Comparison of ENCODE assay signal across 10 mouse cellular contexts in the genomic region with DNA sequence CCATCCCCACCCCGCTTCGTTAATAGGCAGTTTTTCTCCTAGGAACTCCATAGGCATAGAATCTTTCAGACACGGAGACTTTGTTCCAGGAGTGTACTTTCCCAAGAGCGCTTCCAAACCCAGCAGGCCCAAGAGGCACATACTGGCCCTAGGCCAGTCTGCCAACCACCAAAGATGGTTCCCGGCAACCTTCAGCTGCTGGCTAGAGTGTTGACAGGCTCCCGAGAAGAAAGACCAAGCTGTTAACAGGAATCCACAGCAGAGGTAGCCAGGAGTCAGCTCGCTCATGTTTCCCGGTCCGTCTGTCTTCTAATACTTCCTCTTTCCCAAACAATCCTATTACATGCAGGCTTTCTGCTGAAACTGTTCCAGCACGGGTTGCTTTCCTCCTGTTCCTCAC.
DNase-seq lines count a peak whose midpoint lies in the region; ATAC-seq and TF ChIP-seq lines count a peak whose summit lies in the region.
"Had no signal": no experiment of that assay in that cellular context is flagged by ENCODE, and none has a peak within 500 bp of the region (broad histone marks: within the 10 kb centered on the region; RNA-seq: fewer than 3 reads in every experiment).

No protein-coding gene starts in this region.

- no peaks in the 10 kb centered on the region for H3K27me3 ChIP-seq in forebrain, postnatal 0 days (ENCODE audit: insufficient read depth, low read length)
- H3K27me3 ChIP-seq in midbrain, embryonic 15.5 days (replicated peaks): no peaks in the 10 kb centered on the region
- H3K27me3 ChIP-seq: embryonic facial prominence, embryonic 12.5 days had no signal

- peak; percentile 87 for ATAC-seq in forebrain, postnatal 0 days
- no peak for ATAC-seq in midbrain, embryonic 15.5 days (replicated peaks)
- ATAC-seq: lung, postnatal 0 days had no signal

- H3K9me3 ChIP-seq in forebrain, postnatal 0 days (ENCODE audit: low read length): no peaks in the 10 kb centered on the region
- no peaks in the 10 kb centered on the region for H3K9me3 ChIP-seq in midbrain, embryonic 15.5 days
- H3K9me3 ChIP-seq: embryonic facial prominence, embryonic 12.5 days had no signal

- no peak overlapping the region for H3K9ac ChIP-seq in forebrain, postnatal 0 days
- no peak overlapping the region for H3K9ac ChIP-seq in midbrain, embryonic 15.5 days
- H3K9ac ChIP-seq: embryonic facial prominence, embryonic 12.5 days had no signal

- intact Hi-C loops in heart, postnatal 36 days (cut with DNase I): no loop called here

- H3K4me3 ChIP-seq in layer of hippocampus, adult 2 months: no peak overlapping the region
- no peak overlapping the region for H3K4me3 ChIP-seq in forebrain, postnatal 0 days (ENCODE audit: low read depth, low read length)
- no peak overlapping the region for H3K4me3 ChIP-seq in midbrain, embryonic 15.5 days
- H3K4me3 ChIP-seq: embryonic facial prominence, embryonic 12.5 days had no signal

- no peak overlapping the region for H3K4me2 ChIP-seq in forebrain, postnatal 0 days (ENCODE audit: low read depth)
- no peak overlapping the region for H3K4me2 ChIP-seq in midbrain, embryonic 15.5 days
- H3K4me2 ChIP-seq: embryonic facial prominence, embryonic 12.5 days had no signal

- no peak for TF ChIP-seq CTCF in layer of hippocampus, adult 2 months (conservative IDR thresholded peaks at IDR 0.05)
- no peak for TF ChIP-seq CTCF in forebrain, postnatal 0 days (IDR thresholded peaks at IDR 0.05; ENCODE audit: low read depth)

- WGBS in forebrain, postnatal 0 days: 41% methylated on average over 10 of the region's 10 CpGs
- 79% methylated on average over 10 of the region's 10 CpGs for WGBS in midbrain, embryonic 15.5 days

- H3K4me1 ChIP-seq in forebrain, postnatal 0 days (ENCODE audit: insufficient read depth): no peaks in the 10 kb centered on the region
- H3K4me1 ChIP-seq in midbrain, embryonic 15.5 days: no peaks in the 10 kb centered on the region
- H3K4me1 ChIP-seq: embryonic facial prominence, embryonic 12.5 days had no signal

- no peak for DNase-seq in layer of hippocampus, adult 2 months (ENCODE audit: low spot score in 2 of 2)
- no peak for DNase-seq in layer of hippocampus, adult 9-10 months (ENCODE audit: low spot score)
- DNase-seq in cerebellum, adult 18-20 months: peak; percentile 24 to 32
- DNase-seq in forebrain, postnatal 0 days: peak; percentile 67
- DNase-seq in heart, postnatal 36 days: peak; percentile 29 to 50
- DNase-seq in kidney, postnatal 10 days: no peak
- DNase-seq: adrenal gland, adult 2 months had no signal

- H3K36me3 ChIP-seq in forebrain, postnatal 0 days (ENCODE audit: insufficient read depth): no peaks in the 10 kb centered on the region
- H3K36me3 ChIP-seq in midbrain, embryonic 15.5 days (replicated peaks): no peaks in the 10 kb centered on the region
- H3K36me3 ChIP-seq: embryonic facial prominence, embryonic 12.5 days had no signal

- peak overlapping the region; percentile 23; the same call in 1 of the 2 replicates for H3K27ac ChIP-seq in layer of hippocampus, adult 2 months
- 0 out of 2 replicates have a peak overlapping the region, but pooled peaks have one; percentile 2 for H3K27ac ChIP-seq in forebrain, postnatal 0 days (ENCODE audit: low read depth, low read length)
- H3K27ac ChIP-seq in midbrain, embryonic 15.5 days: no peak overlapping the region
- H3K27ac ChIP-seq: embryonic facial prominence, embryonic 12.5 days had no signal

Comparison
In these comparisons a context has a peak if more than half of its experiments do, and no peak if none do; other contexts are left out.
1. DNase-seq: peak in cerebellum, adult 18-20 months (2 of 2), forebrain, postnatal 0 days (single experiment) and heart, postnatal 36 days (2 of 2); none in layer of hippocampus, adult 2 months (0 of 2), layer of hippocampus, adult 9-10 months (single experiment) and kidney, postnatal 10 days (single experiment).